Mouse (Mus musculus) CH12.LX (cell line): ENCODE data around the gene Gm20390.

Experiments
- CHD2 ChIP-seq: IDR thresholded peaks from 2 replicates; pipeline ENCODE4 v1.6.1; 2011; ENCODE audit warnings: low read length, improper control_type of control experiment
- CTCF ChIP-seq, 2 experiments: IDR thresholded peaks in 1 of 2; conservative IDR thresholded peaks in 1 of 2; 2 replicates each; pipeline ENCODE4 v1.5.1; 2011 to 2012; ENCODE audit warnings: low read depth in 2 of 2, low read length in 2 of 2, improper control_type of control experiment in 1 of 2, inconsistent platforms in 1 of 2, mild to moderate bottlenecking in 1 of 2, moderate library complexity in 1 of 2
- EP300 ChIP-seq: IDR thresholded peaks from 2 replicates; pipeline ENCODE4 v1.6.1; 2011; ENCODE audit warnings: low read length, improper control_type of control experiment
- ETS1 ChIP-seq: conservative IDR thresholded peaks from 2 replicates; pipeline ENCODE4 v1.6.1; 2012; ENCODE audit warnings: low read depth, mild to moderate bottlenecking, inconsistent platforms, low read length, improper control_type of control experiment, moderate library complexity
- JUND ChIP-seq: conservative IDR thresholded peaks from 2 replicates; pipeline ENCODE4 v1.6.1; 2011; ENCODE audit warnings: low read depth, low read length, improper control_type of control experiment
- NELFE ChIP-seq: IDR thresholded peaks from 2 replicates; pipeline ENCODE4 v1.6.1; 2011; ENCODE audit warnings: low read depth, low read length, improper control_type of control experiment
- POLR2A ChIP-seq: IDR thresholded peaks from 2 replicates; pipeline ENCODE4 v1.6.1; 2011; ENCODE audit warnings: low read depth, mild to moderate bottlenecking, improper control_type of control experiment, low read length
- ZC3H11A ChIP-seq: IDR thresholded peaks from 2 replicates; pipeline ENCODE4 v1.6.1; 2012; ENCODE audit warnings: low read depth, mild to moderate bottlenecking, inconsistent platforms, low read length, improper control_type of control experiment
- ZKSCAN1 ChIP-seq: IDR thresholded peaks from 2 replicates; pipeline ENCODE4 v1.6.1; 2012; ENCODE audit warnings: low read depth, inconsistent platforms, low read length, improper control_type of control experiment, borderline replicate concordance
- ZNF384 ChIP-seq: IDR thresholded peaks from 2 replicates; pipeline ENCODE4 v1.6.1; 2012; ENCODE audit warnings: low read depth, low read length, improper control_type of control experiment, inconsistent platforms

DNA sequence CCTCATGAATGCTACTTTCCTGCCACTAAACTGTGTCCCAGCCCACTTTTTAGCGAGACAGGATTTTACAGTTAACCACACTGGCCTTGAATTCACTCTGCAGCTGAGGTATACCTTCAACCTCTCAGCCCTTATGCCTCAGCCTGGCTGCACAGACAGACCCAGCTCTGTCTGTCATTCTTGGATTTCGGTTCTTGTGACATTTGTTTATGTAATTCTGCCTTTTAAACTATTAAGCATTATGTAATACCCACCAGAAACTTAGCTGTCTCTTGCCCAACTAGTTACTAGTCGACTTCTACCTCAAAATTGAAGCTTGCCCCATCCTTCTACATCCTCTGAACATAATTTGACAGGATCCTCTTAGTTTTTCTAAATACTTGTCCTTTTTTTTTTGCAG lies 60.3 kb downstream of the Gm20390 start:
- TF ChIP-seq POLR2A = no peak
- no peak for TF ChIP-seq ZKSCAN1
- no peak for TF ChIP-seq CTCF (conservative IDR thresholded peaks at IDR 0.05 in 1 of 2, IDR thresholded peaks at IDR 0.05 in 1 of 2; ENCODE audit: low read depth in 2 of 2, low read length in 2 of 2)
- TF ChIP-seq EP300 = no peak
- no peak for TF ChIP-seq NELFE
- TF ChIP-seq CHD2 = no peak
- no peak for TF ChIP-seq JUND
- no peak for TF ChIP-seq ZNF384
- no peak for TF ChIP-seq ZC3H11A
- TF ChIP-seq ETS1 = no peak
